Mouse (Mus musculus) heart, embryonic 14.5 days (tissue): ENCODE measurements around the gene Dnajc16. TPM values are rescaled to one million over a fixed set of nuclear protein-coding genes. Genes with fewer than 3 reads are reported as not detected.

Experiments used
- ATAC-seq: fragments of 200-750 bp; cut with Nextera tagmentation; 2 replicates; pipeline ENCODE4 v1.8.0; 2017; ENCODE audit warnings: low read depth, moderate TSS enrichment; ENCODE audit not compliant: insufficient number of reproducible peaks, insufficient read depth, low FRiP score
- H3K27ac ChIP-seq, 2 experiments: fragments of 200-500 bp in 1 of 2; fragments of 300-500 bp in 1 of 2; sonication (generic) in 1 of 2; replicated peaks in 1 of 2; 2 replicates each; pipeline ENCODE4 v1.5.1; 2012 to 2014; ENCODE audit warnings: low read depth in 2 of 2, low read length in 2 of 2, control low read depth in 1 of 2, mild to moderate bottlenecking in 1 of 2, mixed read lengths in 1 of 2; ENCODE audit not compliant: control insufficient read depth in 1 of 2, insufficient read depth in 1 of 2
- H3K27me3 ChIP-seq: fragments of 300-500 bp; sonication (generic); 2 replicates; pipeline ENCODE4 v1.6.1; 2014; ENCODE audit warnings: mild to moderate bottlenecking, low read length, control low read depth; ENCODE audit not compliant: control insufficient read depth, insufficient read depth
- H3K36me3 ChIP-seq: fragments of 300-500 bp; sonication (generic); 2 replicates; pipeline ENCODE4 v1.6.1; 2014; ENCODE audit warnings: mild to moderate bottlenecking, control low read depth, low read length, mixed read lengths; ENCODE audit not compliant: control insufficient read depth, insufficient read depth
- H3K4me1 ChIP-seq, 2 experiments: fragments of 200-500 bp in 1 of 2; fragments of 300-500 bp in 1 of 2; sonication (generic) in 1 of 2; 2 replicates each; pipeline ENCODE4 v1.6.1; 2012 to 2014; ENCODE audit warnings: low read length in 2 of 2, control low read depth in 1 of 2, mixed read lengths in 1 of 2; ENCODE audit not compliant: control insufficient read depth in 2 of 2, insufficient read depth in 2 of 2
- H3K4me2 ChIP-seq: fragments of 300-500 bp; sonication (generic); 2 replicates; pipeline ENCODE4 v1.6.1; 2014; ENCODE audit warnings: mild to moderate bottlenecking, low read length
- H3K4me3 ChIP-seq, 2 experiments: fragments of 200-500 bp in 1 of 2; fragments of 300-500 bp in 1 of 2; sonication (generic) in 1 of 2; 2 replicates each; pipeline ENCODE4 v1.5.1; 2012 to 2014; ENCODE audit warnings: low read length in 2 of 2, mild to moderate bottlenecking in 2 of 2, control low read depth in 1 of 2, low read depth in 1 of 2, moderate library complexity in 1 of 2; ENCODE audit not compliant: control insufficient read depth in 1 of 2, insufficient read depth in 1 of 2
- H3K9ac ChIP-seq: fragments of 300-500 bp; sonication (generic); 2 replicates; pipeline ENCODE4 v1.6.1; 2014; ENCODE audit warnings: mild to moderate bottlenecking, low read length
- H3K9me3 ChIP-seq: fragments of 300-500 bp; sonication (generic); 2 replicates; pipeline ENCODE4 v1.6.1; 2016; ENCODE audit warnings: low read length, control low read depth; ENCODE audit not compliant: control insufficient read depth
- WGBS: fragments of 180-500 bp; shearing (Covaris S2); extraction: QIAGEN DNeasy Blood & Tissue Kit; methylation state at CpG from one replicate; pipeline ENCODE4 v1.1.7; 2014; 5-methylcytosine and 5-hydroxymethylcytosine counted together
- polyA plus RNA-seq: library from polyadenylated mRNA; unstranded; fragments of >200 nt; fragmentation: Nextera tagmentation; extraction: Ambion mirVana; gene quantifications from 2 replicates; pipeline ENCODE4 v1.2.1, GENCODE M21; 2014

Dnajc16 gene
- polyA plus RNA-seq, 1 experiment from 2014 or later: 3.6 TPM

- H3K4me2 ChIP-seq: no peak overlapping the region
- H3K4me3 ChIP-seq: no peak overlapping the region
- 84% methylated on average over 5 of the region's 5 CpGs for WGBS
- no peak overlapping the region for H3K9ac ChIP-seq
- no peak overlapping the region for H3K27ac ChIP-seq
- no peak for ATAC-seq
- H3K4me1 ChIP-seq: peaks cover 4 to 16% of the 10 kb centered on the region in 2 experiments; a peak in 3 of 4 replicates
- no peaks in the 10 kb centered on the region for H3K9me3 ChIP-seq
- no peaks in the 10 kb centered on the region for H3K27me3 ChIP-seq
- peaks cover 59% of the 10 kb centered on the region for H3K36me3 ChIP-seq
Observed at GRCm38 (mm10) chr4:141713598-141714142, 77.1 kb downstream of the Dnajc16 start.

- no peaks in the 10 kb centered on the region for H3K27me3 ChIP-seq
- ATAC-seq: no peak
- H3K27ac ChIP-seq: no peak overlapping the region
- no peak overlapping the region for H3K4me3 ChIP-seq
- no peak overlapping the region for H3K4me2 ChIP-seq
- 95% methylated on average over 1 of the region's 1 CpGs for WGBS
- peaks cover 4 to 15% of the 10 kb centered on the region in 2 experiments; a peak in 3 of 4 replicates for H3K4me1 ChIP-seq
- peaks cover 77% of the 10 kb centered on the region for H3K36me3 ChIP-seq
- H3K9me3 ChIP-seq: no peaks in the 10 kb centered on the region
- H3K9ac ChIP-seq: no peak overlapping the region
Observed at GRCm38 (mm10) chr4:141711250-141711649, 79.5 kb downstream of the Dnajc16 start.

Other genes starting within 250 kb of the Dnajc16 start
- gene Fblim1, start 184.8 kb downstream of the Dnajc16 start, polyA plus RNA-seq: 45.2 and 45.7 TPM in 2 replicates
- 0.19 and 0.43 TPM in 2 replicates for gene Tmem82, start 172.3 kb downstream of the Dnajc16 start, polyA plus RNA-seq
- 0.09 and 0.19 TPM in 2 replicates for gene Slc25a34, start 167.1 kb downstream of the Dnajc16 start, polyA plus RNA-seq
- gene Plekhm2, start 126.0 kb downstream of the Dnajc16 start, polyA plus RNA-seq: 6.6 and 7.8 TPM in 2 replicates
- gene Rsc1a1, start 105.3 kb downstream of the Dnajc16 start, polyA plus RNA-seq: 0.72 and 2.1 TPM in 2 replicates
- gene Ddi2, start 67.5 kb downstream of the Dnajc16 start, polyA plus RNA-seq: 12.0 and 12.1 TPM in 2 replicates
- gene Agmat, start 44.3 kb downstream of the Dnajc16 start, polyA plus RNA-seq: 1.1 and 1.4 TPM in 2 replicates
- gene Casp9, start 2.7 kb upstream of the Dnajc16 start, polyA plus RNA-seq: 15.2 and 15.4 TPM in 2 replicates
- not detected in 2 replicates for gene Cela2a, start 35.2 kb upstream of the Dnajc16 start, polyA plus RNA-seq
- not detected in 2 replicates for gene Ctrc, start 55.4 kb upstream of the Dnajc16 start, polyA plus RNA-seq
- 33.2 and 43.6 TPM in 2 replicates for gene Efhd2, start 84.0 kb upstream of the Dnajc16 start, polyA plus RNA-seq
- 2.5 and 3.3 TPM in 2 replicates for gene Fhad1, start 224.2 kb upstream of the Dnajc16 start, polyA plus RNA-seq